Mouse (Mus musculus): ENCODE results near the gene Zfp995. TPM values are rescaled to one million over a fixed set of nuclear protein-coding genes. Genes with fewer than 3 reads are reported as not detected.
"Not testable (repeated sequence)": the region's sequence is repeated elsewhere in the genome, so short reads cannot be mapped to it uniquely, and the experiment has no call there.

Gene Zfp995
- under 1 TPM; 0.95 to 0.96 TPM for total RNA-seq (2021)
- long read RNA-seq, experiment 1, partial matches to known transcripts = 0 of 1 reads
- long read RNA-seq, experiment 1, other reads (novel, unspliced or antisense) = 1 of 1 reads
- long read RNA-seq, experiment 2, partial matches to known transcripts = 0 of 5 reads
- long read RNA-seq, experiment 2, other reads (novel, unspliced or antisense) = 4 of 5 reads

DNA sequence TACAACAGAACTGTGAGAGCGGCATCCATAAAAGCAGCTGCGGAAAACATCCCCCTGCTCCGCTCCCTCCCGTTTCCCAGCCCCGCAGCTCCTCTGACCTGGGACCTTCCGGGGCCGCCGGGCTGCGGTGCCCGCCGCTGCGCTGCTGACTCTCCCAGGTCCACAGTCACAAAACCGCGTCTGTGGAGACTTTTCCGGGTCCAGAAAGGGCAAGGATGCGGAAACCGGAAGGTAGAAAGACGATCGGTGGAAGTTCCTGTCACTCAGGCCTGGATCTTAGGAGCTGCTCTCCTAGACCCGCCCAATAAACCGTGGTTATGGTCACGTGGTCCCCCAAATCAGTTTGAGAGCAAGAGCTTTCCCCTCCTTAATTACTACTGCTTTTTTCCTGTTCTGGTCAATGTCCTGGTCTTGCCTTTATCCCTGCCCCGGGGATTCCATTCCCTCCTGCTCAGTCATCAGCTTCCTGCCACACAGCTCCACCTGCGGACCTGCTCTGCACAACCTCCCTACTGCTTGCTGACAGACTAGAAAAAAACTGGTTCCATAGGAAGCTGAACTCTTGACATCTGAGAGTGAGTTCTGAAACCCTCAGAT is at the start of gene Zfp995:
TSS of gene Zfp995 (minus strand) at position 471 of the 597 bp plus-strand sequence.
- peak; percentile 67 for DNase-seq

DNA sequence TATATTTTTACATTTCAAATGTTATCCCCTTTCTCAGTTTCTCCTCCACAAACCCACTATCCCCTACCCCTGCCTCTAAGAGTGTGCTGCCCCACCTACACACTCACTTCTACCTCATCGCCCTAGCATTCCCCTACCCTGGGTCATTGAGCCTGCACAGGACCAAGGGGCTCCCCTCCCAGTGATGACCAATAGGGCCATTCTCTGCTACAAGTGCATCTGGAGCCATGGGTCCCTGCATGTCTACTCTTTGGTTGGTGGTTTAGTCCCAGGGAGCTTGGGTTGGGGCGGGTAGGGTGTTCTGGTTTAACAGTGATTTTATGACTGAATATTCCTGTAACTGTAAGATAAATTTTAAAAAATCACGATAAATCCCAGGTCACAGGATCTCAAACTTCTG is 687 bp downstream of the Zfp995 start:
- no peak for DNase-seq

DNA sequence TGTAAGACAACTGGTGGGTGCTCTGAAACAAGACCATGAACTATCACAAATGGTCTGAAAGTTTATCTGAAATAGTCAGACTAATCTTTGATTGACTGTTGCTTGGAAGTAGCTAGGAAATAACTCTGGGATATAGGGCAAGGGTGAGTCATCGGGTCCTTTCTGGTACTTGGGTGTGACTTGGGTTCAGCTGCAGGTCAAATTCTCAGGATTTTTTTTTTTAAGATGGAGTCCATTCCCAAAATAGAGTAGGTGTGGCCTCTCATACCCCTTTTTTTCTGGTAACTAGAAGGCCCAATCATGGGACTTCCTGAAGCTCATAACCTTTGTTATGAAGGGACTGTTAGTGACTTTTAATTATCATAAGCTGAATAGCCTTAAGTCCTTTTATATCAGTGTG is 38.5 kb downstream of the Zfp995 start:
- DNase-seq = no peak

DNA sequence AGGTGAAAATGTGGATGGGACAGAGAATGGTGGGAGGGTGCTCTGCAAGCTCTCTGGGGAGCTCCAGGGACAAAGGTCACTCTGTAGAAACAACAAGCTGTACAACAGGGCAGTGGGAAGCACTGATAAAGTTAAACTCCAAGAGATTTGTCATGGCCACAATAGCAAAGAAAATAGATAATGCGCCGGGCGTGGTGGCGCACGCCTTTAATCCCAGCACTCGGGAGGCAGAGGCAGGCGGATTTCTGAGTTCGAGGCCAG is 63.5 kb downstream of the Zfp995 start:
- DNase-seq = not testable (repeated sequence)

DNA sequence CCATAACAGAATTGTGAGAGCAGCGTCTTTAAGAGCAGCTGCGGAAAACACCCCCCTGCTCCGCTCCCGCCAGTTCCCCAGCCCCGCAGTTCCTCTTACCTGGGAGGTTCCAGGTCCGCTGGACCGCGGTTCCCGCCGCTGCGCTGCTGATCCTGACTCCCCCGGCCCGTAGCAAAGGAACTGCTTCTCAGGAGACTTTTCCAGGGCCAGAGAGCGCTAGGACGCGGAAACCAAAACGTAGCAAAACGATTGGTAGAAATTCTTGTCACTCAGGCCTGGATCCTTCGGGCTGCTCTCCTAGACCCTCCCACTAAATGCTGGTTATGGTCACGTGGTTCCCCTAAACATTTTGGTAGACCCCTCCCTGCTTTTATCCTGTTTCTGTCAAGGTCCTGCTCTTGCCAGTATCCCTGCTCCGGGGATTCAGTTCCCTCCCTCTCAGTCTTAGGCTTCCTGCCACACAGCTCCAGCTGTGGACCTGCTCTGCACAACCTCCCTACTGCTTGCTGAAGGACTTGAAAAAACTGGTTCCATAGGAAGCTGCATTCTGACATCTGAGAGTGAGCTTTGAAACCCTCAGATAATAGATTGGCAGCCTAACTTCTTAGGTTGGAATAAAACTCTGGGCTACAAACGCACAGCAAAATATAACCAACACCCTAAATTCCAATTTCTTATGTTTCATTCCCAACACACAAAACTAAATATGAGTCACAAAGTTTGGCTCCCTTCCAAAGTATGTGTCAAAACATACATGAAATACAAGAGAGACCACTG is 64.0 kb downstream of the Zfp995 start, which contains the start of gene Zfp820:
TSS of gene Zfp820 (minus strand) at position 228 of the 777 bp plus-strand sequence.
- peak; percentile 52 for DNase-seq

DNA sequence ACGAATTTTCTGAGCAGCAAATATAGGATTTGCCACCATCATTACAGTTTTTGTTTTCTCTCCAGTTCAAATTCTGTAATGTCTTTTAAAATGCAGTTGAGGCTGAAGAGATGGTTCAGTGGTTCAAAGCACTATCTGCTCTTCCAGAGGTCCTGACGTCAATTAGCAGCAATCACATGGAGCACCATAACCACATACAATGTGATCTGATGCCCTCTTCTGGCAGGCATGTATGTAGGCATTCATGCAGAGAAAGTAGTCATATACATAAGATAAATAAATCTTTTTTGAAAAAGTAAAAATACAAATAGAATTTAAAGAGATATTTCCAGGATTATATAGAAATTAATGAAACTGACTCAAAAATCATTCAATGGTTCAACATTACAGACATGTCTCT is 71.2 kb downstream of the Zfp995 start:
- DNase-seq = no peak

Other genes starting within 250 kb of the Zfp995 start
- 1 to 10 TPM; 1.9 to 3.3 TPM for gene Gm10226, start 218.1 kb downstream of the Zfp995 start, total RNA-seq (2021)
- gene Zfp760, start 202.2 kb downstream of the Zfp995 start, total RNA-seq (2021) = 1 to 10 TPM; 1.4 to 1.7 TPM
- gene Zfp229, start 179.1 kb downstream of the Zfp995 start, total RNA-seq (2021) = 1 to 10 TPM; 4.4 to 7.0 TPM
- gene Zfp820, start 64.2 kb downstream of the Zfp995 start, total RNA-seq (2021) = under 1 TPM; 0.43 to 0.46 TPM
- 1 to 10 TPM; 5.2 to 5.6 TPM for gene Zfp942, start 52.5 kb upstream of the Zfp995 start, total RNA-seq (2021)
- 10 to 100 TPM; 16.8 to 17.6 TPM for gene Zfp943, start 52.6 kb upstream of the Zfp995 start, total RNA-seq (2021)